Mouse (Mus musculus) ES-E14 (cell line): Measurements from ENCODE around the gene Ttll13. TPM values are rescaled to one million over a fixed set of nuclear protein-coding genes. Genes with fewer than 3 reads are reported as not detected.

Experiments
- DNase-seq: peaks from one replicate; pipeline ENCODE4 v3.0.0-alpha.2; 2013; ENCODE audit warnings: low read depth, low spot score
- H3K27ac ChIP-seq: 2 replicates; pipeline ENCODE4 v1.5.1; 2012; ENCODE audit warnings: low read depth, mild to moderate bottlenecking, low read length, moderate library complexity, mixed read lengths; ENCODE audit not compliant: poor library complexity, insufficient read depth, severe bottlenecking
- H3K36me3 ChIP-seq: 2 replicates; pipeline ENCODE4 v1.6.1; 2012; ENCODE audit warnings: mild to moderate bottlenecking, low read length, moderate library complexity, mixed read lengths; ENCODE audit not compliant: control insufficient read depth, poor library complexity, insufficient read depth, severe bottlenecking
- H3K4me1 ChIP-seq, 2 experiments: fragments of 150-350 bp in 1 of 2; sonication (generic) in 1 of 2; 2 replicates each; pipeline ENCODE4 v1.6.1; 2012; ENCODE audit warnings: low read length in 2 of 2, mild to moderate bottlenecking in 1 of 2, mixed read lengths in 1 of 2; ENCODE audit not compliant: control insufficient read depth in 2 of 2, insufficient read depth in 2 of 2, poor library complexity in 1 of 2
- H3K4me3 ChIP-seq, 2 experiments: fragments of 150-350 bp in 1 of 2; sonication (generic) in 1 of 2; 2 replicates each; pipeline ENCODE4 v1.5.1; 2012; ENCODE audit warnings: low read length in 2 of 2, low read depth in 1 of 2, mild to moderate bottlenecking in 1 of 2, mixed read lengths in 1 of 2; ENCODE audit not compliant: insufficient read depth in 1 of 2, poor library complexity in 1 of 2, severe bottlenecking in 1 of 2
- H3K9ac ChIP-seq: 2 replicates; pipeline ENCODE4 v1.6.1; 2012; ENCODE audit warnings: low read depth, mild to moderate bottlenecking, low read length, mixed read lengths; ENCODE audit not compliant: poor library complexity, insufficient read depth, severe bottlenecking
- H3K9me3 ChIP-seq: fragments of 150-350 bp; sonication (generic); 2 replicates; pipeline ENCODE4 v1.6.1; 2012; ENCODE audit warnings: low read depth, mild to moderate bottlenecking, low read length; ENCODE audit not compliant: control insufficient read depth, insufficient read depth
- CHD2 ChIP-seq: IDR thresholded peaks from 2 replicates; pipeline ENCODE4 v1.6.1; 2014; ENCODE audit warnings: mild to moderate bottlenecking, low read depth, low read length, inconsistent platforms
- HCFC1 ChIP-seq: IDR thresholded peaks from 2 replicates; pipeline ENCODE4 v1.6.1; 2012; ENCODE audit warnings: low read length, inconsistent platforms, borderline replicate concordance; ENCODE audit not compliant: insufficient read depth
- MAFK ChIP-seq: IDR thresholded peaks from 2 replicates; pipeline ENCODE4 v1.6.1; 2014; ENCODE audit warnings: mild to moderate bottlenecking, low read depth, low read length, inconsistent platforms; ENCODE audit not compliant: insufficient read depth
- ZC3H11A ChIP-seq: IDR thresholded peaks from 2 replicates; pipeline ENCODE4 v1.6.1; 2012; ENCODE audit warnings: low read depth, mild to moderate bottlenecking, inconsistent platforms, low read length, borderline replicate concordance
- ZNF384 ChIP-seq: IDR thresholded peaks from 2 replicates; pipeline ENCODE4 v1.6.1; 2012; ENCODE audit warnings: low read depth, low read length, inconsistent platforms
- in situ Hi-C, 2 experiments: fragments of 600-800 bp; cut with MboI; formaldehyde crosslinking; loops; one replicate each; pipeline ENCODE4 v1.15.1; 2025; ENCODE audit warnings: low sequenced_read_pairs in 2 of 2, inconsistent platforms in 1 of 2; ENCODE audit not compliant: unreplicated experiment in 2 of 2
- total RNA-seq: library from RNA; depleted of rRNA; stranded (reverse); fragments of 300-350 nt; gene quantifications from 2 replicates; pipeline ENCODE4 v1.2.3, GENCODE M21; 2012

The Ttll13 gene
- total RNA-seq, 1 experiment = 2.8 TPM

GRCm38 (mm10) chr7:80214459-80214858 lies 31.7 kb upstream of the Ttll13 start:
- DNase-seq = no peak
- H3K9me3 ChIP-seq = no peaks in the 10 kb centered on the region
- H3K36me3 ChIP-seq = peaks cover 59% of the 10 kb centered on the region
- H3K4me1 ChIP-seq = peaks cover 5 to 11% of the 10 kb centered on the region in 2 experiments; a peak in 2 of 4 replicates
- H3K27ac ChIP-seq = no peak overlapping the region
- H3K9ac ChIP-seq = no peak overlapping the region
- no peak overlapping the region for H3K4me3 ChIP-seq
- TF ChIP-seq ZNF384 = no peak
- no peak for TF ChIP-seq ZC3H11A
- no peak for TF ChIP-seq CHD2
- no peak for TF ChIP-seq MAFK
- TF ChIP-seq HCFC1 = no peak
- in situ Hi-C loops = no loop called here

GRCm38 (mm10) chr7:80215398-80215797 lies 30.8 kb upstream of the Ttll13 start:
- H3K4me3 ChIP-seq = no peak overlapping the region
- H3K4me1 ChIP-seq = peaks cover 4 to 15% of the 10 kb centered on the region in 2 experiments; a peak in 2 of 4 replicates
- in situ Hi-C loops = no loop called here
- H3K36me3 ChIP-seq = peaks cover 67% of the 10 kb centered on the region
- DNase-seq = peak; percentile 79
- no peaks in the 10 kb centered on the region for H3K9me3 ChIP-seq
- no peak overlapping the region for H3K9ac ChIP-seq
- H3K27ac ChIP-seq = no peak overlapping the region
- no peak for TF ChIP-seq HCFC1
- TF ChIP-seq ZC3H11A = peak; percentile 67; the same call in 1 of the 2 replicates

- Histone ChIP-seq H3K9me3 (no peaks in the 10 kb centered on the region), H3K27ac (no peak overlapping the region), H3K36me3 (peaks cover 72% of the 10 kb centered on the region), H3K4me3 (no peak overlapping the region), H3K9ac (no peak overlapping the region), H3K4me1 (peaks cover 2 to 17% of the 10 kb centered on the region in 2 experiments; a peak in 2 of 4 replicates)
- no peak for TF ChIP-seq CHD2
- TF ChIP-seq ZNF384 = no peak
- TF ChIP-seq HCFC1 = no peak
- no peak for TF ChIP-seq ZC3H11A
- TF ChIP-seq MAFK = no peak
- in situ Hi-C loops = no loop called here
- DNase-seq = no peak
Measured at GRCm38 (mm10) chr7:80216566-80216965, 29.6 kb upstream of the Ttll13 start.

- Histone ChIP-seq H3K27ac (no peak overlapping the region), H3K36me3 (peaks cover 73% of the 10 kb centered on the region), H3K9me3 (no peaks in the 10 kb centered on the region), H3K4me1 (peaks cover 4 to 19% of the 10 kb centered on the region in 2 experiments; a peak in 2 of 4 replicates), H3K9ac (no peak overlapping the region), H3K4me3 (no peak overlapping the region)
- TF ChIP-seq HCFC1 (no peak), CHD2 (no peak), ZC3H11A (no peak), MAFK (no peak), ZNF384 (no peak)
- in situ Hi-C loops = no loop called here
- DNase-seq = no peak
Measured at GRCm38 (mm10) chr7:80218666-80219065, 27.5 kb upstream of the Ttll13 start.
